Mouse (Mus musculus): ENCODE measurements around the gene Lrrc4b. TPM values are rescaled to one million over a fixed set of nuclear protein-coding genes. Genes with fewer than 3 reads are reported as not detected.

The Lrrc4b gene
- polyA plus RNA-seq, 1 experiment from 2014 or later: 0.82 TPM

DNA sequence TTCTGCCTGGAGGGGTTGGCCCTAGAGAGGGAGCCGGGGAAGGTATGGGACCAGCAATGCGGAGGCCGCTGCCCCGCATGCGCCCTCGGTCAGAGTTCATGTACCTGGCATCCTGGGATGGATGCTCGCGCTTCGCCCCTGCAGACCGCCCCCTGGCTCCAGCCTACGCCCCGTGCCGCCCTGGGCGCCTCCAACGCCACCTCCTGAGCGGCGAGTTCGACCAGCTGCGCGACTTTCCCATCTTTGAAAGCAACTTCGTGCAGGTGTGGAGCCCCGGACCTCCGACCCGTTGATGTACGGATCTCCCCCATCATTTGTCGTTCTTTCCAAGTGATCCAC, 67.9 kb downstream of the Lrrc4b start:
- Histone ChIP-seq H3K4me3 (replicated peaks) (peak overlapping the region; percentile 83), H3K27me3 (replicated peaks) (no peaks in the 10 kb centered on the region), H3K9ac (peak overlapping the region; percentile 75), H3K4me1 (replicated peaks) (peaks cover 17% of the 10 kb centered on the region), H3K27ac (peak overlapping the region; percentile 95), H3K36me3 (peaks cover 14% of the 10 kb centered on the region; the same call in 1 of the 2 replicates), H3K4me2 (replicated peaks) (peak overlapping the region; percentile 94), H3K9me3 (no peaks in the 10 kb centered on the region)
- ATAC-seq: no peak
- under 1% methylated on average over 26 of the region's 26 CpGs for WGBS

GRCm38 (mm10) chr7:44497361-44498055, 68.7 kb downstream of the Lrrc4b start:
- Histone ChIP-seq H3K9ac (no peak overlapping the region), H3K27ac (no peak overlapping the region), H3K4me3 (replicated peaks) (peak overlapping the region; percentile 83; the same call in 1 of the 2 replicates), H3K4me1 (replicated peaks) (peaks cover 17% of the 10 kb centered on the region), H3K4me2 (replicated peaks) (peak overlapping the region; percentile 94), H3K36me3 (0 out of 2 replicates have a peak, but pooled peaks cover 7% of the 10 kb centered on the region), H3K9me3 (no peaks in the 10 kb centered on the region), H3K27me3 (replicated peaks) (no peaks in the 10 kb centered on the region)
- 76% methylated on average over 10 of the region's 10 CpGs for WGBS
- no peak for ATAC-seq

DNA sequence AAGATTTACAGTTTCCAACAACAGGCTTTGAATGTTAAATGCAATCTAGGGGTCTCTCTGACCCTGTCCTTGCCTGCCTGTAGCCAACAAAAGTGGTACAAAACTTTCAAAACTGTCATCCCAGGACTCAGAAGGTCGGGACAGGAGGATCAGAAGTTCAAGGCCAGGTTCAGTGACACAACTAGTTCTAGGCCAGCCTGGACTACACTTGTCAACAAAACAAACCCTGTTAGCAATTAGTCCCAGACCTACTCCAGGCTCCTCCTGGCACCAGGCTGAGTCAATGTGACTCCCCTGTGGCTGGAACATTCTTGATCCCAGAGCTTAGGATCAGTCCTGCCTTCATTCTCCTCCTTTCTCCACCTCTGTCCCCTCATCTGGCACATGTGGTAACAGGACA, 70.1 kb downstream of the Lrrc4b start:
- H3K27me3 ChIP-seq (replicated peaks): no peaks in the 10 kb centered on the region
- H3K4me1 ChIP-seq (replicated peaks): peaks cover 17% of the 10 kb centered on the region
- H3K27ac ChIP-seq: no peak overlapping the region
- H3K9me3 ChIP-seq: no peaks in the 10 kb centered on the region
- H3K4me3 ChIP-seq (replicated peaks): no peak overlapping the region
- ATAC-seq: no peak
- no peaks in the 10 kb centered on the region for H3K36me3 ChIP-seq
- WGBS: 74% methylated on average over 1 of the region's 1 CpGs
- no peak overlapping the region for H3K9ac ChIP-seq
- no peak overlapping the region for H3K4me2 ChIP-seq (replicated peaks)

GRCm38 (mm10) chr7:44500046-44500445, 71.2 kb downstream of the Lrrc4b start:
- ATAC-seq: no peak
- 36% methylated on average over 20 of the region's 20 CpGs for WGBS
- H3K36me3 ChIP-seq: no peaks in the 10 kb centered on the region

GRCm38 (mm10) chr7:44501563-44502115, 72.8 kb downstream of the Lrrc4b start:
- Histone ChIP-seq H3K4me3 (replicated peaks) (no peak overlapping the region), H3K27ac (no peak overlapping the region), H3K36me3 (no peaks in the 10 kb centered on the region), H3K9me3 (no peaks in the 10 kb centered on the region), H3K4me2 (replicated peaks) (no peak overlapping the region), H3K27me3 (replicated peaks) (no peaks in the 10 kb centered on the region), H3K4me1 (replicated peaks) (peaks cover 4% of the 10 kb centered on the region; the same call in 1 of the 2 replicates), H3K9ac (no peak overlapping the region)
- WGBS: 38% methylated on average over 5 of the region's 5 CpGs
- no peak for ATAC-seq

More at GRCm38 (mm10) chr7:44500046-44500445, 71.2 kb downstream of the Lrrc4b start:
- Histone ChIP-seq H3K4me1 (replicated peaks) (peaks cover 12% of the 10 kb centered on the region), H3K9ac (no peak overlapping the region), H3K27me3 (replicated peaks) (no peaks in the 10 kb centered on the region), H3K9me3 (no peaks in the 10 kb centered on the region), H3K4me2 (replicated peaks) (no peak overlapping the region), H3K4me3 (replicated peaks) (no peak overlapping the region), H3K27ac (no peak overlapping the region)

DNA sequence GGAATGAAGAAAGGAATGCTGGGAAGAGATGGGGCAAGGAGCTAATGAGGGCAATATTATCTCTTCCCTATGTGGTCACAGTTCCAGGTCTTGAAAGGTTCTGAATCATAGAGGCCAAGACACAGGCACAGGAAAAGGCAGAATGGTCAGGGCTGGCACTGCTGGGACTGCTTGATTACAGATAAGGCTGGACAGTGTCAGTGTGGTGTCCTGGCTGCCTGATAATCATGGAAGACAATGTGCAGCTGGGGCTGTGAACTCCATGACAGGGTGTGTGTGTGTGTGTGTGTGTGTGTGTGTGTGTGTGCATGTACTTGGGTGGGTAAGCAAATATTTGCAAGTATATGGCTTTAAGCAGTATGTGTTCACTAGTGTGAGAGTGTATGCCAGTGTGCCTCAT, 78.7 kb downstream of the Lrrc4b start:
- no peak overlapping the region for H3K27ac ChIP-seq
- no peak overlapping the region for H3K4me2 ChIP-seq (replicated peaks)
- H3K9ac ChIP-seq: no peak overlapping the region
- H3K4me1 ChIP-seq (replicated peaks): no peaks in the 10 kb centered on the region
- H3K4me3 ChIP-seq (replicated peaks): no peak overlapping the region
- H3K27me3 ChIP-seq (replicated peaks): 0 out of 2 replicates have a peak, but pooled peaks cover 4% of the 10 kb centered on the region
- H3K9me3 ChIP-seq: no peaks in the 10 kb centered on the region
- H3K36me3 ChIP-seq: no peaks in the 10 kb centered on the region
- no peak for ATAC-seq

Other genes starting within 250 kb of the Lrrc4b start
- 0.52 TPM in 1 of 2 replicates, not detected in the other for gene Klk1b24, start 240.8 kb upstream of the Lrrc4b start, polyA plus RNA-seq (2015; fragmentation: Nextera tagmentation; extraction: Ambion mirVana)
- gene Klk1b3, start 230.8 kb upstream of the Lrrc4b start, polyA plus RNA-seq (2015; fragmentation: Nextera tagmentation; extraction: Ambion mirVana): 0.38 and 0.51 TPM in 2 replicates
- gene Klk1b4, start 221.6 kb upstream of the Lrrc4b start, polyA plus RNA-seq (2015; fragmentation: Nextera tagmentation; extraction: Ambion mirVana): not detected in 2 replicates
- not detected in 2 replicates for gene Klk1b5, start 213.1 kb upstream of the Lrrc4b start, polyA plus RNA-seq (2015; fragmentation: Nextera tagmentation; extraction: Ambion mirVana)
- 13.1 and 30.8 TPM in 2 replicates for gene Klk1, start 203.7 kb upstream of the Lrrc4b start, polyA plus RNA-seq (2015; fragmentation: Nextera tagmentation; extraction: Ambion mirVana)
- not detected in 2 replicates for gene Gm36864, start 192.8 kb upstream of the Lrrc4b start, polyA plus RNA-seq (2015; fragmentation: Nextera tagmentation; extraction: Ambion mirVana)
- gene 1700028J19Rik, start 182.3 kb upstream of the Lrrc4b start, polyA plus RNA-seq (2015; fragmentation: Nextera tagmentation; extraction: Ambion mirVana): 1.3 and 1.6 TPM in 2 replicates
- 124 and 127 TPM in 2 replicates for gene 2410002F23Rik, start 182.3 kb upstream of the Lrrc4b start, polyA plus RNA-seq (2015; fragmentation: Nextera tagmentation; extraction: Ambion mirVana)
- not detected in 2 replicates for gene Acp4, start 171.6 kb upstream of the Lrrc4b start, polyA plus RNA-seq (2015; fragmentation: Nextera tagmentation; extraction: Ambion mirVana)
- not detected in 2 replicates for gene Gm15517, start 167.6 kb upstream of the Lrrc4b start, polyA plus RNA-seq (2015; fragmentation: Nextera tagmentation; extraction: Ambion mirVana)
- gene Clec11a, start 122.1 kb upstream of the Lrrc4b start, polyA plus RNA-seq (2015; fragmentation: Nextera tagmentation; extraction: Ambion mirVana): 7.2 and 8.0 TPM in 2 replicates
- gene Shank1, start 118.8 kb upstream of the Lrrc4b start, polyA plus RNA-seq (2015; fragmentation: Nextera tagmentation; extraction: Ambion mirVana): 1.7 and 1.9 TPM in 2 replicates
- gene Syt3, start 44.9 kb upstream of the Lrrc4b start, polyA plus RNA-seq (2015; fragmentation: Nextera tagmentation; extraction: Ambion mirVana): 0.90 and 1.9 TPM in 2 replicates
- 0.48 and 0.99 TPM in 2 replicates for gene 1700008O03Rik, start 43.2 kb upstream of the Lrrc4b start, polyA plus RNA-seq (2015; fragmentation: Nextera tagmentation; extraction: Ambion mirVana)
- 0.70 and 1.2 TPM in 2 replicates for gene Aspdh, start 36.4 kb downstream of the Lrrc4b start, polyA plus RNA-seq (2015; fragmentation: Nextera tagmentation; extraction: Ambion mirVana)
- gene Josd2, start 39.0 kb downstream of the Lrrc4b start, polyA plus RNA-seq (2015; fragmentation: Nextera tagmentation; extraction: Ambion mirVana): 76.0 and 87.3 TPM in 2 replicates
- gene Emc10, start 67.5 kb downstream of the Lrrc4b start, polyA plus RNA-seq (2015; fragmentation: Nextera tagmentation; extraction: Ambion mirVana): 97.0 and 102 TPM in 2 replicates
- 6.5 and 9.2 TPM in 2 replicates for gene Fam71e1, start 67.6 kb downstream of the Lrrc4b start, polyA plus RNA-seq (2015; fragmentation: Nextera tagmentation; extraction: Ambion mirVana)
- gene Mybpc2, start 95.6 kb downstream of the Lrrc4b start, polyA plus RNA-seq (2015; fragmentation: Nextera tagmentation; extraction: Ambion mirVana): 0.14 and 0.36 TPM in 2 replicates
- 0.25 and 0.43 TPM in 2 replicates for gene Spib, start 103.1 kb downstream of the Lrrc4b start, polyA plus RNA-seq (2015; fragmentation: Nextera tagmentation; extraction: Ambion mirVana)
- 72.0 and 76.0 TPM in 2 replicates for gene Pold1, start 119.8 kb downstream of the Lrrc4b start, polyA plus RNA-seq (2015; fragmentation: Nextera tagmentation; extraction: Ambion mirVana)
- gene Nr1h2, start 124.9 kb downstream of the Lrrc4b start, polyA plus RNA-seq (2015; fragmentation: Nextera tagmentation; extraction: Ambion mirVana): 66.3 and 69.5 TPM in 2 replicates
- 3.1 and 3.6 TPM in 2 replicates for gene Napsa, start 143.4 kb downstream of the Lrrc4b start, polyA plus RNA-seq (2015; fragmentation: Nextera tagmentation; extraction: Ambion mirVana)
- gene Kcnc3, start 161.6 kb downstream of the Lrrc4b start, polyA plus RNA-seq (2015; fragmentation: Nextera tagmentation; extraction: Ambion mirVana): 0.27 and 0.36 TPM in 2 replicates
- gene Myh14, start 241.8 kb downstream of the Lrrc4b start, polyA plus RNA-seq (2015; fragmentation: Nextera tagmentation; extraction: Ambion mirVana): 68.4 and 74.3 TPM in 2 replicates

Data from intestine, embryonic 15.5 days (tissue).